ENCODE assay signal across 8 mouse cellular contexts in genomic region chr11:53519207-53520121, GRCm38 (mm10). TPM values are rescaled to one million over a fixed set of nuclear protein-coding genes. Genes with fewer than 3 reads are reported as not detected.
A peak's percentile ranks its signal among the peaks of the same experiment; 100 is the strongest.
DNase-seq lines count a peak whose midpoint lies in the region; ATAC-seq lines count a peak whose summit lies in the region.

Sept8 (plus strand) TSS chr11:53519257.

- WGBS in forebrain, embryonic 10.5 days, result 4% methylated on average over 79 of the region's 79 CpGs
- WGBS in heart, embryonic 14.5 days, result 5% methylated on average over 75 of the region's 79 CpGs
- 3% methylated on average over 78 of the region's 79 CpGs for WGBS in liver, embryonic 16.5 days (ENCODE audit: insufficient replicate concordance)
- 4% methylated on average over 79 of the region's 79 CpGs for WGBS in neural tube, embryonic 13.5 days

- DNase-seq in ES-CJ7 (ENCODE audit: low read depth, low spot score), result peak; percentile 55
- DNase-seq in forebrain, embryonic 10.5 days (ENCODE audit: extremely low spot score, low spot score), result peak; percentile 67
- peak; percentile 55 to 75 for DNase-seq in kidney, postnatal 25 days
- DNase-seq in testis, postnatal 10 days (ENCODE audit: low spot score), result peak; percentile 68

- H3K4me1 ChIP-seq in brown adipose tissue, adult 24 weeks (ENCODE audit: control insufficient read depth, insufficient read depth, insufficient read length, low read length), result peaks cover 14% of the 10 kb centered on the region
- H3K4me1 ChIP-seq in forebrain, embryonic 10.5 days, result peaks cover 60% of the 10 kb centered on the region
- H3K4me1 ChIP-seq in heart, embryonic 14.5 days (ENCODE audit: control insufficient read depth in 2 of 2, insufficient read depth in 2 of 2, low read length in 2 of 2), result peaks cover 21 to 32% of the 10 kb centered on the region in 2 experiments
- peaks cover 53% of the 10 kb centered on the region for H3K4me1 ChIP-seq in liver, embryonic 16.5 days (ENCODE audit: control insufficient read depth, low read depth, low read length)
- peaks cover 50% of the 10 kb centered on the region for H3K4me1 ChIP-seq in neural tube, embryonic 13.5 days (replicated peaks)

- peak within 1 kb of the TSS; percentile 79 for H3K27ac ChIP-seq in brown adipose tissue, adult 24 weeks (replicated peaks; ENCODE audit: low read depth, low read length)
- H3K27ac ChIP-seq in forebrain, embryonic 10.5 days, result peak within 1 kb of the TSS; percentile 93
- peak within 1 kb of the TSS; percentile 47 to 81; a peak in 2 of 4 replicates for H3K27ac ChIP-seq in heart, embryonic 14.5 days (replicated peaks in 1 of 2; ENCODE audit: control insufficient read depth in 1 of 2, insufficient read depth in 1 of 2, low read depth in 2 of 2, low read length in 2 of 2)
- H3K27ac ChIP-seq in liver, embryonic 16.5 days (ENCODE audit: low read length), result peak within 1 kb of the TSS; percentile 89
- peak within 1 kb of the TSS; percentile 76 for H3K27ac ChIP-seq in neural tube, embryonic 13.5 days (replicated peaks)

- peak; percentile 64 for ATAC-seq in heart, embryonic 14.5 days (ENCODE audit: insufficient number of reproducible peaks, insufficient read depth, low FRiP score, low read depth)
- peak; percentile 70 for ATAC-seq in liver, embryonic 16.5 days (ENCODE audit: low read depth)
- ATAC-seq in neural tube, embryonic 13.5 days (ENCODE audit: low read depth), result peak; percentile 88

- no peaks in the 10 kb centered on the region for H3K9me3 ChIP-seq in forebrain, embryonic 10.5 days
- H3K9me3 ChIP-seq in heart, embryonic 14.5 days (ENCODE audit: control insufficient read depth, low read length), result no peaks in the 10 kb centered on the region
- no peaks in the 10 kb centered on the region for H3K9me3 ChIP-seq in liver, embryonic 16.5 days (replicated peaks; ENCODE audit: control insufficient read depth, low read length)
- H3K9me3 ChIP-seq in neural tube, embryonic 13.5 days, result no peaks in the 10 kb centered on the region

- H3K27me3 ChIP-seq in forebrain, embryonic 10.5 days (ENCODE audit: poor library complexity, severe bottlenecking), result peaks cover 23% of the 10 kb centered on the region
- H3K27me3 ChIP-seq in heart, embryonic 14.5 days (ENCODE audit: control insufficient read depth, insufficient read depth, low read length), result no peaks in the 10 kb centered on the region
- H3K27me3 ChIP-seq in liver, embryonic 16.5 days (ENCODE audit: control insufficient read depth, insufficient read depth, low read depth, low read length), result no peaks in the 10 kb centered on the region
- peaks cover 4% of the 10 kb centered on the region for H3K27me3 ChIP-seq in neural tube, embryonic 13.5 days

- peak within 1 kb of the TSS; percentile 71 for H3K4me3 ChIP-seq in brown adipose tissue, adult 24 weeks (ENCODE audit: insufficient read depth, low read depth, low read length)
- peak within 1 kb of the TSS; percentile 94 for H3K4me3 ChIP-seq in forebrain, embryonic 10.5 days
- peak within 1 kb of the TSS; percentile 57 to 95 for H3K4me3 ChIP-seq in heart, embryonic 14.5 days (ENCODE audit: control insufficient read depth in 1 of 2, insufficient read depth in 1 of 2, low read depth in 1 of 2, low read length in 2 of 2)
- peak within 1 kb of the TSS; percentile 84 for H3K4me3 ChIP-seq in liver, embryonic 16.5 days (ENCODE audit: low read depth, low read length)
- H3K4me3 ChIP-seq in neural tube, embryonic 13.5 days, result peak within 1 kb of the TSS; percentile 80

- peak within 1 kb of the TSS; percentile 89 for H3K9ac ChIP-seq in heart, embryonic 14.5 days (ENCODE audit: low read length)
- H3K9ac ChIP-seq in liver, embryonic 16.5 days (ENCODE audit: low read depth, low read length), result peak within 1 kb of the TSS; percentile 90
- peak within 1 kb of the TSS; percentile 89 for H3K9ac ChIP-seq in neural tube, embryonic 13.5 days

- H3K36me3 ChIP-seq in forebrain, embryonic 10.5 days (replicated peaks), result no peaks in the 10 kb centered on the region
- no peaks in the 10 kb centered on the region for H3K36me3 ChIP-seq in heart, embryonic 14.5 days (ENCODE audit: control insufficient read depth, insufficient read depth, low read length)
- no peaks in the 10 kb centered on the region for H3K36me3 ChIP-seq in liver, embryonic 16.5 days (ENCODE audit: control insufficient read depth, insufficient read depth)
- H3K36me3 ChIP-seq in neural tube, embryonic 13.5 days, result no peaks in the 10 kb centered on the region

- peak within 1 kb of the TSS; percentile 83 for H3K4me2 ChIP-seq in heart, embryonic 14.5 days (ENCODE audit: low read length)
- peak within 1 kb of the TSS; percentile 95 for H3K4me2 ChIP-seq in liver, embryonic 16.5 days (ENCODE audit: low read depth, low read length)
- peak within 1 kb of the TSS; percentile 77 for H3K4me2 ChIP-seq in neural tube, embryonic 13.5 days

RNA-seq across cellular contexts. Expression of gene Sept8, which starts in this region (rescaled TPM):
- 9.9 and 13.3 TPM in 2 replicates for polyA plus RNA-seq in brown adipose tissue, adult 24 weeks (2012; ENCODE audit: insufficient read depth, insufficient read length, missing spikeins)
- 22.7 and 22.9 TPM in 2 replicates for polyA plus RNA-seq in forebrain, embryonic 10.5 days (2016; fragmentation: Nextera tagmentation; extraction: Ambion mirVana)
- 17.4 and 18.8 TPM in 2 replicates for polyA plus RNA-seq in heart, embryonic 14.5 days (2014; fragmentation: Nextera tagmentation; extraction: Ambion mirVana)
- polyA plus RNA-seq in liver, embryonic 16.5 days (2015; fragmentation: Nextera tagmentation; extraction: Ambion mirVana), result 16.5 and 18.9 TPM in 2 replicates
- 21.3 and 24.2 TPM in 2 replicates for polyA plus RNA-seq in neural tube, embryonic 13.5 days (2015; fragmentation: Nextera tagmentation; extraction: Ambion mirVana)

Comparison
In these comparisons a context has a peak if more than half of its experiments do, and no peak if none do; other contexts are left out.
1. Peak in every context shown above with its lines: DNase-seq, ATAC-seq, H3K4me3 ChIP-seq and H3K27ac ChIP-seq.